Mouse (Mus musculus) limb, embryonic 13.5 days (tissue): ENCODE measurements around the gene Agap1. TPM values are rescaled to one million over a fixed set of nuclear protein-coding genes. Genes with fewer than 3 reads are reported as not detected.

Experiments
- ATAC-seq: fragments of 200-750 bp; cut with Nextera tagmentation; 2 replicates; pipeline ENCODE4 v1.8.0; 2017; ENCODE audit warnings: low read depth, moderate number of reproducible peaks, moderate TSS enrichment; ENCODE audit not compliant: low FRiP score
- H3K27ac ChIP-seq: fragments of 300-500 bp; sonication (generic); 2 replicates; pipeline ENCODE4 v1.5.1; 2015; ENCODE audit warnings: inconsistent platforms, mild to moderate bottlenecking, moderate library complexity
- H3K27me3 ChIP-seq: fragments of 300-500 bp; sonication (generic); 2 replicates; pipeline ENCODE4 v1.6.1; 2015; ENCODE audit warnings: mild to moderate bottlenecking, inconsistent platforms
- H3K36me3 ChIP-seq: fragments of 300-500 bp; sonication (generic); 2 replicates; pipeline ENCODE4 v1.6.1; 2015; ENCODE audit warnings: inconsistent platforms, mild to moderate bottlenecking, moderate library complexity
- H3K4me1 ChIP-seq: fragments of 300-500 bp; sonication (generic); 2 replicates; pipeline ENCODE4 v1.6.1; 2015; ENCODE audit warnings: inconsistent platforms
- H3K4me2 ChIP-seq: fragments of 300-500 bp; sonication (generic); replicated peaks from 2 replicates; pipeline ENCODE4 v1.6.1; 2015; ENCODE audit warnings: inconsistent platforms, mild to moderate bottlenecking, moderate library complexity
- H3K4me3 ChIP-seq: fragments of 300-500 bp; sonication (generic); 2 replicates; pipeline ENCODE4 v1.5.1; 2015; ENCODE audit warnings: moderate library complexity, mild to moderate bottlenecking, inconsistent platforms
- H3K9ac ChIP-seq: fragments of 300-500 bp; sonication (generic); 2 replicates; pipeline ENCODE4 v1.6.1; 2015; ENCODE audit warnings: mild to moderate bottlenecking, inconsistent platforms
- H3K9me3 ChIP-seq: fragments of 300-500 bp; sonication (generic); 2 replicates; pipeline ENCODE4 v1.6.1; 2016; ENCODE audit warnings: inconsistent platforms
- WGBS: fragments of 180-500 bp; shearing (Covaris S2); methylation state at CpG from one replicate; pipeline ENCODE4 v1.1.7; 2015; 5-methylcytosine and 5-hydroxymethylcytosine counted together
- polyA plus RNA-seq: library from polyadenylated mRNA; unstranded; fragments of >200 nt; fragmentation: Nextera tagmentation; extraction: Ambion mirVana; gene quantifications from 2 replicates; pipeline ENCODE4 v1.2.1, GENCODE M21; 2015

Agap1 gene
- polyA plus RNA-seq, 1 experiment from 2014 or later: 13.3 TPM

- peaks cover 3% of the 10 kb centered on the region for H3K36me3 ChIP-seq
- no peaks in the 10 kb centered on the region; the same call in 1 of the 2 replicates for H3K9me3 ChIP-seq
- no peak overlapping the region; the same call in 1 of the 2 replicates for H3K4me3 ChIP-seq
- peaks cover 18% of the 10 kb centered on the region for H3K4me1 ChIP-seq
- no peak overlapping the region for H3K27ac ChIP-seq
- ATAC-seq: no peak
- H3K27me3 ChIP-seq: 0 out of 2 replicates have a peak, but pooled peaks cover under 1% of the 10 kb centered on the region
- 6% methylated on average over 9 of the region's 9 CpGs for WGBS
- H3K9ac ChIP-seq: no peak overlapping the region
- peak overlapping the region; percentile 51 for H3K4me2 ChIP-seq
These were observed 295.9 kb downstream of the Agap1 start for GRCm38 (mm10) chr1:89750495-89750894.

- Histone ChIP-seq H3K27ac (no peak overlapping the region), H3K9me3 (no peaks in the 10 kb centered on the region; the same call in 1 of the 2 replicates), H3K27me3 (0 out of 2 replicates have a peak, but pooled peaks cover 3% of the 10 kb centered on the region), H3K4me2 (peak overlapping the region; percentile 51), H3K9ac (no peak overlapping the region), H3K4me1 (peaks cover 19% of the 10 kb centered on the region), H3K36me3 (peaks cover 3% of the 10 kb centered on the region; the same call in 1 of the 2 replicates), H3K4me3 (no peak overlapping the region; the same call in 1 of the 2 replicates)
- no peak for ATAC-seq
- 11% methylated on average over 21 of the region's 21 CpGs for WGBS
These were observed 296.3 kb downstream of the Agap1 start for GRCm38 (mm10) chr1:89750921-89751320.

GRCm38 (mm10) chr1:89751344-89751743 lies 296.7 kb downstream of the Agap1 start:
- H3K9me3 ChIP-seq: no peaks in the 10 kb centered on the region; the same call in 1 of the 2 replicates
- H3K4me3 ChIP-seq: no peak overlapping the region
- 52% methylated on average over 11 of the region's 11 CpGs for WGBS
- H3K4me1 ChIP-seq: peaks cover 19% of the 10 kb centered on the region
- H3K4me2 ChIP-seq: peak overlapping the region; percentile 51; the same call in 1 of the 2 replicates
- ATAC-seq: no peak
- H3K9ac ChIP-seq: no peak overlapping the region
- no peak overlapping the region for H3K27ac ChIP-seq
- H3K27me3 ChIP-seq: 0 out of 2 replicates have a peak, but pooled peaks cover 4% of the 10 kb centered on the region
- H3K36me3 ChIP-seq: peaks cover 2% of the 10 kb centered on the region; the same call in 1 of the 2 replicates

GRCm38 (mm10) chr1:89752659-89753058 lies 298.1 kb downstream of the Agap1 start:
- Histone ChIP-seq H3K4me3 (no peak overlapping the region), H3K4me2 (no peak overlapping the region), H3K36me3 (no peaks in the 10 kb centered on the region), H3K27ac (no peak overlapping the region), H3K9ac (no peak overlapping the region), H3K27me3 (0 out of 2 replicates have a peak, but pooled peaks cover 9% of the 10 kb centered on the region), H3K9me3 (no peaks in the 10 kb centered on the region; the same call in 1 of the 2 replicates), H3K4me1 (peaks cover 19% of the 10 kb centered on the region)
- 97% methylated on average over 3 of the region's 3 CpGs for WGBS
- no peak for ATAC-seq

- Histone ChIP-seq H3K4me2 (no peak overlapping the region), H3K27ac (no peak overlapping the region), H3K4me3 (no peak overlapping the region), H3K36me3 (no peaks in the 10 kb centered on the region), H3K4me1 (peaks cover 15% of the 10 kb centered on the region), H3K27me3 (0 out of 2 replicates have a peak, but pooled peaks cover 9% of the 10 kb centered on the region), H3K9me3 (no peaks in the 10 kb centered on the region; the same call in 1 of the 2 replicates), H3K9ac (no peak overlapping the region)
- 35% methylated on average over 12 of the region's 12 CpGs for WGBS
- no peak for ATAC-seq
These were observed 300.8 kb downstream of the Agap1 start for GRCm38 (mm10) chr1:89755358-89755757.

- Histone ChIP-seq H3K9me3 (no peaks in the 10 kb centered on the region; the same call in 1 of the 2 replicates), H3K27me3 (0 out of 2 replicates have a peak, but pooled peaks cover 9% of the 10 kb centered on the region), H3K4me3 (no peak overlapping the region), H3K4me2 (no peak overlapping the region), H3K27ac (no peak overlapping the region), H3K9ac (no peak overlapping the region), H3K4me1 (peaks cover 5% of the 10 kb centered on the region), H3K36me3 (no peaks in the 10 kb centered on the region)
- no peak for ATAC-seq
- 46% methylated on average over 8 of the region's 8 CpGs for WGBS
These were observed 301.8 kb downstream of the Agap1 start for GRCm38 (mm10) chr1:89756387-89756786.

- peaks cover 5% of the 10 kb centered on the region for H3K4me1 ChIP-seq
- no peak for ATAC-seq
- H3K27ac ChIP-seq: no peak overlapping the region
- WGBS: 53% methylated on average over 3 of the region's 3 CpGs
- 0 out of 2 replicates have a peak, but pooled peaks cover 9% of the 10 kb centered on the region for H3K27me3 ChIP-seq
- H3K4me2 ChIP-seq: no peak overlapping the region
- H3K9ac ChIP-seq: no peak overlapping the region
- H3K4me3 ChIP-seq: no peak overlapping the region
- no peaks in the 10 kb centered on the region for H3K9me3 ChIP-seq
- H3K36me3 ChIP-seq: peaks cover 6% of the 10 kb centered on the region
These were observed 302.9 kb downstream of the Agap1 start for GRCm38 (mm10) chr1:89757545-89757944.

GRCm38 (mm10) chr1:89763912-89764311 lies 309.3 kb downstream of the Agap1 start:
- H3K4me1 ChIP-seq: peaks cover 24% of the 10 kb centered on the region
- peaks cover 18% of the 10 kb centered on the region for H3K36me3 ChIP-seq
- H3K27ac ChIP-seq: no peak overlapping the region
- 6% methylated on average over 3 of the region's 3 CpGs for WGBS
- H3K27me3 ChIP-seq: no peaks in the 10 kb centered on the region
- H3K4me3 ChIP-seq: no peak overlapping the region
- no peaks in the 10 kb centered on the region for H3K9me3 ChIP-seq
- H3K9ac ChIP-seq: no peak overlapping the region
- ATAC-seq: peak; percentile 92
- H3K4me2 ChIP-seq: no peak overlapping the region

GRCm38 (mm10) chr1:89766891-89767290 lies 312.3 kb downstream of the Agap1 start:
- Histone ChIP-seq H3K4me2 (no peak overlapping the region), H3K27ac (no peak overlapping the region), H3K4me1 (peaks cover 30% of the 10 kb centered on the region), H3K36me3 (peaks cover 26% of the 10 kb centered on the region), H3K4me3 (no peak overlapping the region), H3K9ac (no peak overlapping the region), H3K9me3 (no peaks in the 10 kb centered on the region), H3K27me3 (no peaks in the 10 kb centered on the region)
- ATAC-seq: no peak
- 42% methylated on average over 8 of the region's 8 CpGs for WGBS

- Histone ChIP-seq H3K4me3 (no peak overlapping the region), H3K27me3 (no peaks in the 10 kb centered on the region), H3K4me2 (no peak overlapping the region), H3K27ac (no peak overlapping the region), H3K36me3 (peaks cover 21% of the 10 kb centered on the region), H3K9ac (no peak overlapping the region), H3K4me1 (peaks cover 15% of the 10 kb centered on the region), H3K9me3 (no peaks in the 10 kb centered on the region)
- no peak for ATAC-seq
- 81% methylated on average over 4 of the region's 4 CpGs for WGBS
These were observed 315.0 kb downstream of the Agap1 start for GRCm38 (mm10) chr1:89769641-89770040.

GRCm38 (mm10) chr1:89770298-89770697 lies 315.7 kb downstream of the Agap1 start:
- H3K9me3 ChIP-seq: no peaks in the 10 kb centered on the region
- H3K4me2 ChIP-seq: no peak overlapping the region
- no peak overlapping the region for H3K27ac ChIP-seq
- WGBS: 85% methylated on average over 1 of the region's 1 CpGs
- peaks cover 15% of the 10 kb centered on the region for H3K4me1 ChIP-seq
- ATAC-seq: no peak
- no peaks in the 10 kb centered on the region for H3K27me3 ChIP-seq
- H3K36me3 ChIP-seq: peaks cover 21% of the 10 kb centered on the region
- H3K9ac ChIP-seq: no peak overlapping the region
- no peak overlapping the region for H3K4me3 ChIP-seq

- Histone ChIP-seq H3K4me3 (no peak overlapping the region), H3K9ac (no peak overlapping the region), H3K9me3 (no peaks in the 10 kb centered on the region), H3K27ac (no peak overlapping the region), H3K4me1 (peaks cover 11% of the 10 kb centered on the region), H3K4me2 (no peak overlapping the region), H3K27me3 (no peaks in the 10 kb centered on the region), H3K36me3 (peaks cover 11% of the 10 kb centered on the region; the same call in 1 of the 2 replicates)
- WGBS: 20% methylated on average over 4 of the region's 4 CpGs
- ATAC-seq: peak; percentile 66
These were observed 321.1 kb downstream of the Agap1 start for GRCm38 (mm10) chr1:89775750-89776149.

- Histone ChIP-seq H3K27ac (no peak overlapping the region), H3K4me2 (no peak overlapping the region), H3K9me3 (no peaks in the 10 kb centered on the region), H3K4me1 (peaks cover 12% of the 10 kb centered on the region), H3K36me3 (0 out of 2 replicates have a peak, but pooled peaks cover 3% of the 10 kb centered on the region), H3K9ac (no peak overlapping the region), H3K4me3 (no peak overlapping the region), H3K27me3 (no peaks in the 10 kb centered on the region)
- no peak for ATAC-seq
- 96% methylated on average over 2 of the region's 2 CpGs for WGBS
These were observed 326.1 kb downstream of the Agap1 start for GRCm38 (mm10) chr1:89780675-89781074.
